Mouse (Mus musculus): ENCODE results near the gene Tbc1d9b.
A peak's percentile ranks its signal among the peaks of the same experiment; 100 is the strongest.
"Not testable (repeated sequence)": the region's sequence is repeated elsewhere in the genome, so short reads cannot be mapped to it uniquely, and the experiment has no call there.

The Tbc1d9b gene

DNA sequence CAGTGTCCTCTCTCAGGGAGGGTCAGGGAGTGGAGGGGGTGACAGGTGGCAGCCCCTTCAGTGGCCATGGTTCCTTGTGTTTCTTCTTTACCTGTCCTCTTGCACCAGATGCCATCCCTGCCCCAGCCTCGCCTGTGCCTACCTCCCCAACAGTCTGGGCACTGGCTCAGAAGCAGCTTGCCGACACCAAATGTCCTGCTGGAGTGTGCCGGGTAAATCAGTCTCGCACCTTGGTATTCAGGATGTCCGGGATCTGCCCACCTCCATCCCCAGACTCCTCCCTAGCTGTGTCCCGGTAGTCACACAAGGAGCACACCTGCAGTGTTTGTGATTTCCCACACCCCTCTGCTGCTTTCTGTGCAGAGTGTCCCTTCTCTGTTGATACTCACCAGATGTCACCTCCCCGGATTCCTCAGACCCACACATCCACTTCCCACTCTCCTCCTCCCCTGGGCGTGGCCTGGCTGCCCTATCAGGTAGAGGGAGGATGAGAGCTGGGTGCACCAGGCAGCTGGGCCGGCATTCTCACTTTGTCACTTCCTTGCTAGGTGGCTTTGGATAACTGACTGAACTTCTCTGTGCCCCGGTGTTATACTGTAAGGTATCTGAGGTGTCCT is 7.1 kb downstream of the Tbc1d9b start:
- DNase-seq (ENCODE audit: low read depth, low spot score): no peak

DNA sequence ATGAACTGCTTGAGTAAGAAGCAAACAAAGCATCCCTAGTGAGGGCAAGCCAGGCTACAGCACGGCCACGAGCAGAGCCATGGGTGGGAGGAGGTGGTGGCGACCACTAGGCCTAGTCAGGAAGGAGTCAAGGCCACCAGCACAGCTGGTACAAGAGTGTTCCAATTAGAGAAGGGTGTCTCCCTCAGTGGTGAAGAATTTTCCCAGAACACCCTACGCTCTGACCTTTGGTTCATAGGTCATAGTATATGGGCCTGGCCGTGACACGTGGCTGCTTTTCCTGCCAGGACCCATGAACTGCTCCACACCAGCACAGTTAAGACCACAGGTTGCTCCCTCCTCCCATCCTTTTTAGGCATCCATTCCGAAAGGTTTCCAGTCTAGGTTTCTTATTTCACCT is 8.4 kb downstream of the Tbc1d9b start:
- DNase-seq (ENCODE audit: low read depth, low spot score): no peak

DNA sequence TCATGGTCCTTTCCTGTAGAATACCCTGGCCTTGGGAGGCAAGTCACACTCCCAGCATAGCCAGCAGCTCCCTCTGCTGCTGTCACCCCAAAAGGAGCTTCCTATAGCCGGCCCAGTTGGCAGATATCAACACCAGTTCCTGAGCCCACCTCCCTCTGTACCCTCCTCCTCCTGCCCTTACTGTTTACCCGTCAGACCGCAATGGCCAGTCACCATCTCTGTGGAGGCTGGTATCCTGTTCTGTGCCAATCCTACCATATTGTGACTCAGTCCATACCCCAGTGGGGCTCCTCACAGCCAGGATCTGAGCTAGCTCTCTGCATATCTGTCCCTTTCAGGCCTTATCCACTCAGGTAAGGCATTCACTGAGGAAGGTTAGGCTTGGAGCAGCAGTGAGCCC is 14.3 kb downstream of the Tbc1d9b start:
- DNase-seq (ENCODE audit: low read depth, low spot score): no peak

DNA sequence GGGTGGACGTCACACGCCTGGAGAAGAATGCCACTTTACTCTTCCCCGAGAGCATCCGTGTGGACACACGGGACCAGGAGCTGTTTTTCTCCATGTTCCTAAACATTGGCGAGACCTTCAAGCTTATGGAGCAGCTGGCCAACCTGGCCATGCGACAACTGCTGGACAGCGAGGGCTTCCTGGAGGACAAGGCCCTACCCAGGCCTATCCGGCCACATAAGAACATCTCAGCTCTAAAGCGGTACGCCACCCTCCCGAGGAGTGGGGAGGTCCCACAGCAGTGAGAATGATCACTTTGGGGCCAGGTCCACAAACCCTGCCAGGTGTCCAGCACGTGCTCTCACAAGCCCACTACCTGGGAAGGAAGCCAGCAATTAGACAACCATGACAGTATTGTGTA is 14.9 kb downstream of the Tbc1d9b start:
- no peak for DNase-seq (ENCODE audit: low read depth, low spot score)

DNA sequence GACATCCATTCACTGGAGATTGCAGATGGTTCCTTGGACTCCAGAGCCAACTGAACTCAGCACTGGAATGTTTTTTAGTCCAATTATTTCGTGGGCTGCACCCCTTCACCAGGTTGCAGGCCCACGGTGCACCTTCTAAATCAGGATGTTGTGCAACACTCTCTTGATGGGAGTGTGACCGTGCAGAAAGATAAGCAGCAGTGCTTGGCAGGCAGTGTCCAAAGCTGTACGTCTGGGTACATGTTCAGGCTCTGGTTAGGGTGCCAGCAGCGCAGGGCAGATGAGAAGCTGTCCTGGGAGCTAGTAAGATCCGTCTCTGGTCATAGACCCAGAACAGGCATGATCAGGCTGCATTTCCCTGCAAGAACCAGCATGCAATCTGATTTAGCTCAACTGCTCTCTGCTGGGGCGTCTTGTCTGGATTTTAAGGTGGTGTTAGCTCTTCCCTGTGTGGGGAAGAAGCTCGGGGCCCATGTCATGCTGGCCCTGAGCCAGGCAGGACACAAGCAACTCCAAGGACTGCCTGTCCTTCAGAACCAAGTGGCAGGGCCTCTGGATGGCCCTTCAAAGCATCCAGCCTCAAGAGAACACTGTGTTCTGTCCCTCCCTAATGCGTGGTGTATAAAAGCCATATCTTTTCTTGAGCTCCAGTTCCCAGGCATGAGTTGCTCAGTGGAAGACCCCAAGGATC is 16.2 kb downstream of the Tbc1d9b start:
- no peak for DNase-seq (ENCODE audit: low read depth, low spot score)

DNA sequence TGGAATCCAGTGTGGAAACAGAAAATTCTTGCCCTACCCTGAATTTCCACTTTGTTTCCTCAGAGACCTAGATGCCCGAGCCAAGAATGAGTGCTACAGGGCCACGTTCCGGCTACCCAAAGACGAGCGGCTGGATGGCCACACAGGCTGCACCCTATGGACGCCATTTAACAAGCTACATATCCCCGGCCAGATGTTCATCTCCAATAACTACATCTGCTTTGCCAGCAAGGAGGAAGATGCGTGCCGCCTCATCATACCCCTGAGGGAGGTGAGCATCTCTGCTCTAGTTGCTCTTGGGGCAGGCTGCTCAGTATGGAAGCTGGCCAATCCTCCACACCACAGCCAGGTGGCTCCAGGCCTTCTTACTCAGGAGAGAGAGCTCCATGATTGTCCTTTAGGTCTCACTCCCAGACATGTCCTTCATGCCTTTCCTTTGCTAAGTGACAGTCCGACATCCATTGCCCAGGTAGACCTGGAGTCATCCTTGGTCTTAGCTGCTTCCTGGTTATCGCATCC is 16.8 kb downstream of the Tbc1d9b start:
- DNase-seq (ENCODE audit: low read depth, low spot score): no peak

DNA sequence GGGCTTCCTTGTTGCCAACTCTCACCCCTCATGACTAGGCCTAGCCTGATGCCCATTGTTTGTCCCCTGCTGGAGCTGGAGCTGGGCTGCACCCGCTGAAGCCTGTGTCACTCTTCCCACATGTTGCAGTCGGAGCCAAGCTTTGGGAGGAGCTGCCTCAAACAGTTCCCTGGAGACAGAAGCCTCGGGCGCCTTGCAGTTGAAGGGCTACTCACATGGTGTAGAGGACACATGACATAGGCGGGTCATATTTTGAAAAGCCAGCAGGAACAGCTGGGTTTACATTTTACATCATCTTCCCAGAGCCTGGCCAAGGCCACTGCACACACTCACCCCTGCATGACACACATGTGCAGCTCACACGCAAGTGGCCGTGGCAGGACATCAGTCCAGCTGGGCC is 18.0 kb downstream of the Tbc1d9b start:
- no peak for DNase-seq (ENCODE audit: low read depth, low spot score)

DNA sequence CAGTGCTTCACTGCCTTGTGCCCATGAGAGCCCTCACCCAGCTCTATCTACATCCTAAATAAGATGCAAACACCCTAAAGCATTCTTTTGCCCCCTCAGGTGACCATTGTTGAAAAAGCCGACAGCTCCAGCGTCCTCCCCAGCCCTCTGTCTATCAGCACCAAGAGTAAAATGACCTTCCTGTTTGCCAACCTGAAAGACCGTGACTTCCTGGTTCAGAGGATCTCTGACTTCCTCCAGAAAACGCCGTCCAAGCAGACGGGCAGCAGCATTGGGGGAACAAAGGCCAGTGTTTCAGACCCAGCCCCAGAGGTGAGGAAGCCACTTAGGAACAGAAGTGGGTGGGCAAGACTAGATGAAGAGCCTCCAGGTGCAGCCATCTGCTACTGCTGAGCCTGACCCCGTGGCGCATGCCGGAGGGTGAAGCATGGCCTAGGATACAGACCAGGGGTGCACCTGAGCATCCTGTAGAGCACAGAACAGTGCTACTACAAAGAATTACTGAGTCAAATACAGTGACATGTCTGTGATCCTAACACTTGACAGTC is 18.5 kb downstream of the Tbc1d9b start:
- DNase-seq (ENCODE audit: low read depth, low spot score): no peak

DNA sequence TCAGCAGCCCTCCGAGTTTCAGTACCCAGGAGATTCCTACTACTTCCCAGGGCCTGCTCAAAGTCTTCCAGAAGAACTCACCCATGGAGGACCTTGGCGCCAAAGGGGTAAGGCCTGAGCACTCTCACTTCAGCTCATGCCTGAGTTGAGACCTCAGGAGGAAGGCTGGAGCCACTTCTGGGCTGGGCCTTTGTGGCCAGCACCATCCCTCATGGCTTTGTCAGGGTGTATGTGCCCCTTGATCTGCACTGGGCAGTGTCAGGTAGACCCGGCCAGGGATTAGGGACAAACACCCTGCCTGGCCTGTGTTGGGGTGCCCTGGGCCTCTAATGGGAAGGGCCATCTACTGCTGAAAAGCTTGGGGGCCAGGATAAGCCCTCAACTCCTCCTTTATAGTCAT is 20.2 kb downstream of the Tbc1d9b start:
- no peak for DNase-seq (ENCODE audit: low read depth, low spot score)

DNA sequence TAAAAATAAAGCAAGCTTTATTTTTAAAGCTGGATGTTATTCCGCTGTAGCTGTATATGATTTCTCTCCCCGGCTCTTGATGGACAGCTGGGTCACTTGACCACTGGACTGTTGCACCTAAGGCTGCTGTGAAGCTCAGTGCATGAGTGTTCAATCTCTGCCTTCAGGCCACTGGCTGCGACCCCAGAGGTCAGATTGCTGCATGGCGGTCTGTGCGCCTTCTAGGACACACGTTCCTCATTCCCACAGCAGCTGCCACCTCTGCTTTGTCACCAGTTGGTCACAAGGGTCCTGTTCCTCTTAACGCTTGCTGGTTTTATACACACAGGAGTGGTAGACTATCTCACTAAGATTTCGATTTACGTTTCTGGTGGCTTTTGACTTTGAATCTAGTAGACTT is 23.0 kb downstream of the Tbc1d9b start:
- DNase-seq (ENCODE audit: low read depth, low spot score): no peak

DNA sequence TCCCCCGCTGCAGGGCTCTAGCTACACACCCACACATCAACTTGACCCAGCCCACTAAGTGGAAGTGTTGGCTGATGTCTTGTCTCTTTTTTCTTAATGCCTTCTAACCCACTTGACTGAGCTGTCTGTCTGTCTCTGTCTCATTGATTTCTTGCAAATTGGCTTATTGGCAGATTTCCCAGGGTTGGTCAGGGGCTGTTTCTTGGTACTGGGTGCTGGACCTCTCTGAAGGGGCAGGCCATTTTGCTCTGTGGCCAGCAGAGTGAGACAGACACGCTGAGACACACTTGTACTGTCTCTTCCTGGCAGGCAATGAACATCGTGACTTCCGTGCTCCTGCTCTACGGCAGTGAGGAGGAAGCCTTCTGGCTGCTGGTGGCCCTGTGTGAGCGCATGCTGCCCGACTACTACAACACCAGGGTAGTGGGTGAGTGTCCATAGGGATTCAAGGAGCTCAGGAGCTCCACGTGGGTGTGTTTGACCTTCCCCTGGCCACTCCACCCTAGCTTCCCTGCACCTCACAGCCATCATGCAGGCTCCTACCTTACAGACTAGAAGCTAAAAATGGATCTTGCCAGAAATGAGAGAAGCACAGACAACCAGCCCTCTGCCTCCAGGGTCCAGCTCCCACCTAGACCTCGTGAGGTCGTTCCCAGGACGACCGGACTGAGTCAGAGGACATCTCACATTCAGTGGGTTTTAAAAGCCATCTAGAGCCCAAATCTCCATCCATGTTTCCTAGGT is 23.8 kb downstream of the Tbc1d9b start:
- DNase-seq (ENCODE audit: low read depth, low spot score): no peak

DNA sequence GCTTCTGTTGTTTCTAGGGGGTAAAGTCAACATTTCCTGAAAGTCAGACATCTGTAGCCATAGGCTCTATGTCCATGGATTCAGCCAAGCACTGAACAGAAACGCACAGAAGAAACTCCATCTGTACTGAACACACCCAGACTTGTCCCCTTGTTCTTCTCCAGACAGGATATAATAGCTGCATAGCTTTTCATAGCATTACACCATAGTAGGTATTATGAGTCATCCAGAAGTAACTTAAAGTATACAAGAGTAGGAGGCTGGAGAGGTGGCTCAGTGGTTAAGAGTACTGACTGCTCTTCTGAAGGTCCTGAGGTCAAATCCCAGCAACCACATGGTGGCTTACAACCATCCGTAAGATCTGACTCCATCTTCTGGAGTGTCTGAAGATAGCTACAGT is 24.6 kb downstream of the Tbc1d9b start:
- no peak for DNase-seq (ENCODE audit: low read depth, low spot score)

DNA sequence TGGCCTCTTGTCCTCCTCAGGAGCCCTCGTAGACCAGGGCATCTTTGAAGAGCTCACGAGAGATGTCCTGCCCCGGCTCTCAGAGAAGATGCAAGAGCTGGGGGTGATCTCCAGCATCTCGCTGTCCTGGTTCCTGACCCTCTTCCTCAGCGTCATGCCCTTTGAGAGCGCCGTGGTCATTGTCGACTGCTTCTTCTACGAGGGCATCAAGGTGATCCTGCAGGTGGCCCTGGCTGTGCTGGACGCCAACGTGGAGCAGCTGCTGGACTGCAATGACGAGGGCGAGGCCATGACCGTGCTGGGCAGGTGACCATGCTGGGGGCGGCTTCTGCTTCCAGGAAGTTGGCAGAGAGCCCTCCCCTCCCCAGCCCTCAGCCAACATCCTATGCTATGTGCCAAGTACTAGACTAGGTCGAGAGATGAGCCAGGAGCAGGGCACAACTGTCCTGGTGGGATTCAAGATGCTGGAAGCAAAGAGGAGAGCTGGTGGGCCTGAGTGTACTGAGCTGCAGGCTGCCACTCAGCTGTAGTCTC is 25.6 kb downstream of the Tbc1d9b start:
- DNase-seq (ENCODE audit: low read depth, low spot score): no peak

DNA sequence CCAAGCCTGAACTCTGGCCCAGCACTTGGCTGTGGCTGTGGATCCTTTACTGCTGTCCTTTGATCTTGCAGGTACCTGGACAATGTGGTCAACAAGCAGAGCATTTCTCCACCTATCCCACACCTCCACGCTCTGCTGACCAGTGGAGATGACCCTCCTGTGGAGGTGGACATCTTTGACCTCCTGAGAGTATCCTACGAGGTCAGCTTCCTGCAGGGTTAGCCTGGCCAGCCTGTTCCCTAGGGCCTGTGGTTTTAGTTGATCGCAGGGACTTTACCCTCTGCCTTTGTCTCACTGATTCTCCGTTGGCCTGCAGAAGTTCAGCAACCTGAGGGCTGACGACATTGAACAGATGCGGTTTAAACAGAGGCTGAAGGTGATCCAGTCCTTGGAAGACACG is 27.1 kb downstream of the Tbc1d9b start:
- no peak for DNase-seq (ENCODE audit: low read depth, low spot score)

DNA sequence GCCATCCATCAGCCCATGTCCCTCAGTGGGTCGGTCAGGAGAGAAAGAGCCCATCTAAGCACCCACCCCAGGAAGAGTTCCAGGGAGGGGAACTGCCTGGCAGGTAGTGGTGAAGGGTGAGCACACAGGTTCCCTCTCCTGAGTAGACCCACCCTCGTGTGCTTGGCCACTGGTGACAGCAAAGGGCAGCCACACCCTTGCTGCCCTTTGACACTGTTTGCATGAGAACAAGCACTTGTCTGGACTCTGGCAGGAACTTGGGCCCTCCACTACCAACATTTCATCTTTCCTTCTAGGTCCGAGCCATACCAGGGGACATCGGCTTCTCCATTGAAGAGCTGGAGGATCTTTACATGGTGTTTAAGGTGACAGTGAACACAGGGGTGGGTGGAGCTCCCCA is 28.2 kb downstream of the Tbc1d9b start:
- DNase-seq (ENCODE audit: low read depth, low spot score): no peak

DNA sequence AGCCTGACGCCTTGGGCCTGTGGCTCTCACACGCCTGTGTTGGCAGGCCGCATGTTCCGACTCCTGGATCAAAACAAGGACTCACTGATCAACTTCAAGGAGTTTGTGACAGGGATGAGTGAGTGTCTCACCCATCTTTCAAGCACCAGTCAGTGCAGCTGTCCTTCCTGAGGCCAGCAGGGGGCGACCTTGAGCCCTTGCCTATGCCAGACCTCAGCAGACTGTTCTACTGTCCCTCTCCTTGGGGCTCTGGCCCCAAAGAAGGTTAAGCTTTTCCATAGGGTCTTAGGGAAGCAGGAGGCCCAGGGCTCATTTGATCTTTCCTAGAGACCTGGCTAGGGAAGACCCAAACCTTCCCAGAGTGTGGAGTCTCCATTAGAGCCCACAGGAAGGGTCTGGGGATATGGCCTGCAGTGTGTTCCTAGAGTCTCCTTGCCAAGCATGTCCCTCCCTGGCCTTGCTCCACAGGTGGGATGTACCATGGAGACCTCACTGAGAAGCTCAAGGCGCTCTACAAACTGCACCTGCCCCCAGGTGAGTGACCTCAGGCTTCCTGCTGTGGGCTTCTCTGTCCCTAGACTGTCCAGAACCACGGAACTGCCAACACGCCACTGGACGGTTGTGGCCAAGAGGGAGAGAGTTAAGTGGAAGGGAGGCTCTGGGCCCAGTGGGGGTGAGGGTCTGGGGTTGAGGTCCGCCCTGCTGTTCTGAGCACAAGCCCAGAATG is 30.5 kb downstream of the Tbc1d9b start:
- DNase-seq (ENCODE audit: low read depth, low spot score): peak; percentile 52

DNA sequence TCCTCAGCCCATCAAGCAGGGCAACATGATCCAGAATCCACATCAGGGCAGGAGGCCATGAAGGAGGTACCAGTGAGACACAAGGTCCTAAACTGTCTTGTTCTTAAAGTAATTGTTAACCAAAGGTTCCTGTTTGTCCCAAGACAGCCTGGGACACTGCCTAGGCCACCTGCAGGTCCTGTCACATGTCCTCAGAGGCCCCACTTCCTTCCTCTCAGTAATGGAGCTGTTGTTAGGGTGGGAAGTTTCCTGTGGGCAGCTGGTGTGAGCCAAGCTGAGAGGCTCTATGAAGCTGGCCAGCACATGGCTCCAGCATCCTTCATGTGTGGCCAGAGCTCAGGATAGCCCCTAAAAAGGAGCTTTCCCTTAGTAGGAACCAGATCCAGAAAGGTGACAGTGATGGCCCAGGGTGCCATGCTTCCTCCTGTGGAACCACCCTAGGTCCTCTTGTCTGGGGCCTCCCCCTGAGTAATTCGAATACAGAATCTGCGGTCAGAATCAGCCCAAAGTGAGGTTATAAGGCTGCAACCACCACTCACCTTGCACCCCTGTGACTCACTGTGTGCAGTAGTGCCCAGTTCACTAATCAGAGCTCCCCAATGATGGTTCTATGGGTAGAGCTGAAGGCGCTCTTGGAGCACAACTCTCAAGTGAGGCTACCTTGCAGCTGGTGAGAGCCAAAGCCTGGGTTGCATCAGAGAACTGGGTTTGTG is 31.3 kb downstream of the Tbc1d9b start:
- no peak for DNase-seq (ENCODE audit: low read depth, low spot score)

DNA sequence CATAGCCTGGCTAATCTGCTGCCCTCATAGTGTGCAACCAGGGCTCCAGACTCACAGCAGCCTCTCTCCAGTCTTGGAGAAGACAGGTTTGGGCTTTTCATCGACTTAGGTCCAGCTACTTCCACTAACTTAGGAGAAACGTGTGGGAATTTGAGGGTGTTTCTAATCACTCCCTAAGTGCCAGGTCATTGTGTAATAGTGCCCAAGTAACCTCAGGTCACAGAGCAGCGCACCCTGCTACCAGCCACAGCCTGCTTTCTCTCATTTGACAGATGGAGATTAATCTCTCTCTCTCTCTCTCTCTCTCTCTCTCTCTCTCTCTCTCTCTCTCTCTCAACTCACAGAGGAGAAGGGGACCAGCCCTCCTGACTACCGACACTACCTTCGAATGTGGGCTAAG is 37.2 kb downstream of the Tbc1d9b start:
- DNase-seq (ENCODE audit: low read depth, low spot score): no peak

DNA sequence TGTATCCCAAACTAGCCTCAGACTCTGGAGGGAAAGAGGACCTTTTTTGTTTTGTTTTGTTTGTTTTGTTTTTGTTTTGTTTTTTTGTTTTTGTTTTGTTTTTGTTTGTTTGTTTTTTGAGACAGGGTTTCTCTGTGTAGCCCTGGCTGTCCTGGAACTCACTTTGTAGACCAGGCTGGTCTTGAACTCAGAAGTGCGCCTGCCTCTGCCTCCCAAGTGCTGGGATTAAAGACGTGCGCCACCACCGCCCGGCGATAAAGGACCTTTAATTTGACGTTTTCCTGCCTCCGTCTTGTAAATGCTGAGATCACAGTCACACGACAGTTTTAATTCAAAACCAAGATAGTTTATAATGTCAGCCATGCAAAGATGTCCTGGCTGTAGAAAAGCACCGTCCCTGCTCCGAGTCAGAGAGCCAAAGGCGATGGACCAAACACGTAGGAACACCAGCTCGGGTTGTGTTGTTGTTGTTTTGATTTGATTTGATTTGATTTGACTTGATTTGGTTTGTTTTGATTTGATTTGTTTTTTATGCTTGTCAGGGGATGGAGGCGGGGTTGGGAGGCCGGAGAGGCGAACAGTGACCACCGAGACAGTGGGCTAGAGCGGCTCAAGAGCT is 43.0 kb downstream of the Tbc1d9b start, which contains the start of gene Mrnip:
Gene Mrnip (plus strand): TSS at position 334 of the 619 bp plus-strand sequence.
- not testable (repeated sequence) for DNase-seq (ENCODE audit: low read depth, low spot score)

DNA sequence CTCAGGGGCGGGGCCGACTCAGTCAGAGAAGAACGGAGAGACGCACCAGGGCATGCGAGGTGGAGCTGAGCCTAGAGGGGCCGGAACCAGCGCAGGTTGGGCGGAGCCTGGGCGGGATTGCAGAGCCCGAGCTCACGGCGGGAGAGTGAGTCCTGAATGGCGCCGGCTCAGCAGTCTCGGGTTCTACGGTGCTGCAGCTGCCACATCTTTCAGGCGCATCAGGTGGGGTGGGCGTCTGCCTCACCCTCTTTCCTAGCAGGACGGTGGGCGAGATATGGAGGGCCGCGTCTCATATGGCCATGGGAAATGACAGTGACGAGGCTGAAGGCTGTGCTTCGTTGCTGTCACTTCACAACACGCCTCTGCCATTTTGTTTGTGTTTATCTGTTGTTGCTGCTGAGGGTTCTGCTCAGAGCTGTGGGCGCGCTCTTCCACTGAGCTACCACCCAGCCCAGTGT is 43.6 kb downstream of the Tbc1d9b start:
- DNase-seq (ENCODE audit: low read depth, low spot score): peak; percentile 97
